Mouse (Mus musculus): ENCODE measurements around the gene Gprc5b. TPM values are rescaled to one million over a fixed set of nuclear protein-coding genes. Genes with fewer than 3 reads are reported as not detected.

Gprc5b gene
- total RNA-seq, 2 experiments from 2014 or later: 18.3 to 21.0 TPM

DNA sequence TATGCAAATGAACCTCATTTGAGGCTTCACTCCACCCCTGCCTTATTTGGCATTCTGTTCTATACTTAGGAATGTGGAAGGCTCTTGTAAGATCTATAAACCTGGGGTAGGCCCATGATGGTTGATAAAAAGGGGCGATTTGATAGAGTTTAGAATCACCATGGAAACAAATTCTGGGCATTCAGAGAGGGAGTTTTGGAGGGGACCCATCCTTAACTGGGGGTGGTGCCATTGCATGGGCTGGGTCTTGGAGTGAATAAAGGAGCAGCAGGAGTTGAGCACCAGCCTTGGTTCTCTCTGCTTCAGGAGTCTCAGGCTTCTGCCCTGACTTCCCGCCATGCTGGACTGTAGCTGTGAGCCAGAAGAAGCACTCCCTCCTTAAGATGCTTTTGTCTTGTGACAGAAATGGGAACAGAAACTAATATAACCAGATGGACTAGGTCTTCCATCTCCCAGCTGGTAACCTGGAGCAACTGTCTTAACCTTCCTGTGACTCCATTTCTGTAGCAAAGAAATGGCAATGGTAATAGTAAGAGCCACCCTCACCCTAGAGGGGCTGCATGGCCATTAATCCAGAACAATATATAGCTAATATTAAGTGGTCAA, 46.2 kb downstream of the Gprc5b start:
- no peak for DNase-seq

DNA sequence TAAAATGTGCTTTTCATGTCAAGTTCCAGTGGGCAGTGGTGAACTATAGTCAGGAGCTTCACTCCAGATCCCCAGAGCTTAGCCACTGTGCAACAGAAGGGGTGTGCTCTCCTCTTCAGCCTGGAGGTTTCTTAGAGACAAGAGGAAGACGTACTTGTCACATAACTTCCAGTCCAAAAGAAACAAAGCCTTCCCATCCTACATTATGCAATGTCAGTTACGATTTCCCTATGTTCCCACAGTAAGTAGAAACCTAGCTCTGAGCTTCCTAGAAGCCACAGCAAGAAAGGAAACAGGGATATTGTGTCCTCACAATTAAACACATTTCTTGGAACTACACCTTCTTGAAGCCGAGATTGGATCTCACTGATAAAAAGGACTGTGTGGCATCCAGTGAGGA, 47.8 kb downstream of the Gprc5b start:
- no peak for DNase-seq

DNA sequence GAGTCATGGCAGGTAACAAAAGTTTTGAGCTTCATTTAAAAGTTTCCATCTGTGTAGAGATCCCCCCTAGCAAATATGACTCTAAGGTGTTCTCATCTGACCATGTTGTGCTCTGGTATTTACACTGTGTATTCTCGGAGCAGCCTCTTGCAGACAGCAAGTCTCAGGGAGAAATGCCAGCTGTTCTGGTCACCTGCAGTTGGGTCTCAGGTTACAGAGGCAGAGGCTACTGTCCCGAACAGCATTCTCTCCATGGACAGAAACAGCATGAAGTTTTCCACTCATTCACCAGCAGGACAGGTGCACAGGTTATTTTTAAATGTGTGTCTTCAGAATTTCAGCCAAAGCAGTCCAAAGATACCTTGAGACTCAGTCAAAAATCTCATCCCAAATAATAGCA, 50.1 kb downstream of the Gprc5b start:
- DNase-seq: no peak

DNA sequence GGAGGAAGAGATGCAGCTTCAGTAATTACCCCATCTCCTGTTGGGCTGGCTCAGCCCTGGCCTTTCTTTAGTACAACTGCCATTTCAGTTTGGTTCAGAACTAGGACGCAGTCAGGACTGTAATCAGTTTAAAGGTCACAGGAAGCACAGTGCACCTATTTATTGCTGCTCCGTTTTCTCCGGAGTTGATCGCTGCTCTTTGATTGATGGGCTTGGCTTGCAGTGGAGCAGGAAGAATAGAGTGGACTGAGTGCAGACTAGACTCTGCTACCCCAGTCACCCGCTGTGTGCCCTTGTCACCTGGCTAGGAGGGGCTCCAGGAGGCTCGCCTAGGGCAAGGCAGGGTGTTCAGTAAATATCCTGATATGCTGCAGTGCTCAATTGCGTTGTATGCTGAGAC, 51.8 kb downstream of the Gprc5b start:
- DNase-seq: no peak

DNA sequence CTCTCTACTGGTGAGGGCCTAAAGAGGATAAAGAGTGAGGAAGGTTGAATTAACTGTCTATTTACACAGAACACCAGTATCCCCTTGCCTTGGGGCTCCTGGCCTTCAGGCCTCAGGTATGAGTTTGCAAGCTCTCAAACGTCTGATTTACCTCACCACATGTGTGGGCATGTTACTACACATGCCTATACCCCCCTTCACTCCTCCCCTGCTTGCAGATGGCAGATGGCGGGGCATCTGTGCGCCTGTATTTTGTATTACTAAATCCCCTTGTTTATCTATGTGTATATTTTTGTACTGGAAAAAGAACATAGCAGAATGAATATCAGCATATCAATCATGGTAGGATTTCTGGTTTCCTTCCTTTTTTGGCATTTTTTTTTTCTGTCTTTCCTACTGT, 52.7 kb downstream of the Gprc5b start:
- DNase-seq: no peak

DNA sequence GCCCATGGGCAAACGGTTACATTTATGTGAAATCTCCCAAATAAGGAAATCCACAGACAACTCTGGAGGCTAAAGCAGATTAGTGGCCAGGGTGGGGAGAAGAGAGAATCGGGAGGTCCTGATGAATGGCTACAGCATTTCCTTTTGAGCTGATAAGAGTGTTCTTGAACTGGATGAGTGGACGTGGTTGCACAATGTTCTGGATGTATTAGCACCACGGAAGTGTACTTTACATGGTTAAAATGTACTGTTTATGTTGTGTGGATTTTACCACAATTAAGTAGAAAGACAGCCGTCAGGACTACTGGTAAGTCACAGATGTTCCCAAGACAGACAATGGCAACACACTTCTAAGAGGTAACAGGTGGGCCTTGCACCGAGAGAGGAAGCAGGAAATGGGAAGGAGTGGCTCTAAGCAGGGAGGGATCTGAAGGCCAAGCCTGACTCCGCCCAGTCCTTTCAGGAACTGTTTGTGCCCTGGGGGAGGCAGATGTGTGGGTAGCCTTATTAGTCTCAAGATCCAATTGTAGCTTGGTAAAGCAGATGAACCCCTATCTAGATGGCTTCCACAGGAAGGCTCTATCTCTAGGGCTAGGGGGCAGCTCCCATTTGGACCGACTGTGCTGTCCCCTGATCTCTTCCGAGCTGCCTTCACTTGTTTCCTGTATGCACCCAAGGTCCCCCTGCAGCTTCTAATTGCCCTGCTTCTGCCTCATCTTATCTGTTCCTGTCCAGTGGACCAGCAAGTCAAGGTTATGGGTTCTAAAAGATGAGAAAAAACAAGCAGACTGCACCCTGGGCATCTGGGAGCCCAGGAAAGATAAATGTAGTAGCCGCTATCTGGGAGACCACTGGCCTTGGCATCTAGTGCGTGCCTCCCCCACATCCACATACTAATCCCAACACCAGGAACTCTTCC, 57.3 kb downstream of the Gprc5b start:
- no peak for DNase-seq

DNA sequence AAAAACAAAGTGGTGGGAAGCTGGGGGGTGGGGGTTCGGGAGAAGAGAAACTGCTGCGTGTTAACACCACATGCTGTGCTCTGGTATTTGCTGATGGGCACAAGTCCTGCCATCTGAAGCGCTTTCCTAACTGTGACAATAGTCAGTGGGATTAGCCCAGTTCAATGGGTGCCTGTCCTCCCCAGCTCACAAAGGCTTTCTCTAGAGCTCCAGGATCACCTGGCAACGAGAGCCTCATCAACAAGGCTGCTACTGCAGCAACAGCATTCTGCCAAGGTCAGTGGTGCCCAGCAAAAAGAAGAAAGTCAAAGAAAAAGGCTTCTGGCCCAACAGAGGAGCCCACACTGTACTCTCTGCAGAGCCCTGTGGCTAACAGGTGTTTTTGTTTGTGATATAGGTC, 58.2 kb downstream of the Gprc5b start:
- DNase-seq: no peak

DNA sequence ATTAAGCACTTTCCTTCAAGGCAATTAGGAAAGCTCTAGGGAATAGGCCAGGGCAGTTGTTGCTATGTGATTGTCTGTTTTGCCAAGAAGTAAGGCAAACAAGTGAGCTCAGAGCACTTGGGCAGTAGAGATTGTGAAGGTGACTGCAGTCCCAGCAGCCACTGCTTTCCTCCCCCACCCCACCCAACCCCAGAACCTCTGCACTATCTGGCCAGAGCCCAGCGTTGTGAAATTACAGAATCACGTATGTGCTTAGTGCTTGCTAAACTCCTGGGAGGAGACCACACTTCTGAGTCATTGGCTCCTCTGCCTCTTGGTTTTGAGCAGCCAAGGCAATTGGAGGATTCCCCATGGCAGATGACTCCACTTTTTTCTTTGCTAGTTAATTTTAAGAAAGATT, 59.7 kb downstream of the Gprc5b start:
- DNase-seq: peak; percentile 61

DNA sequence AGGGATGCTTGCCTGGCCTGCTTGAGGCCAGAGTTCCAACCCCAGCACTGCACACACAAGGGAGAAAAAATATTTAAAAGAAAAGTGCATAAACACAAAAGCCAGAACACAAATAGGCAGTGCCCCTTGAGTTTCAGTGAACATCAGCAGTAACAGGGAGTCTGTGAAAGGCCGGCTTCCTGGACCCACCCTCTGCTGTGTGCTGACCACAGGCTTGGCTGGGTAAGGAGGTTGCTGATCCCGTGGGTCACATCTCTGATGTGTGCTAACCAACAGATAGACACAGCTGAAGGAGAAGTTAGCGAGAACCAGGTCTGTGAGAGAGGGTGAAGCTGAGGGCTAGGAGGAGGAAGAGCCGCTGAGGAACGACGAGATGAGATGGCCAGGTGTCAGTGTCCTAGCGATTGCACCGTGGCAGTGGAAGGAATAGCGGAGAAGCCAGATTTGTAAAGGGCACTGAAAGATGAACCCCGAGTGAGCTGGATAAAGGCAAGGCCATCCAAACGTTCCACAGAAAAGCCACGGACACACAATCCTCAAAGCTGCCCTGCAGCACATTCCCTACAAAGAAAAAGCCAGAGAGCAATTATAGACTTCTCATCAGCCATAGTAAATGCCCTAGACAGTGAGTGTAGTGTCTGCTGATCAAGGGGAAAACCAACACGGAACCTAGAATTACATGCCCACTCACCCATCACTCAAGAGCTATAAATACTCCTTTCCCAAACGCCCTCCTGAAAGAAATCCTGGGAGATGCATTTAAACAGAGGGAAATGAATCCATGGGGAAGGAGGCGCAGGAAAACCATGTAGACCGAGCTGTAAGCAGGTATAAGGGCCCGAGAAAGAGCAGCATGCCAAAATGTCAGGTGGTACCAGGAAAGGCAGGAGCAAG, 63.3 kb downstream of the Gprc5b start:
- no peak for DNase-seq

DNA sequence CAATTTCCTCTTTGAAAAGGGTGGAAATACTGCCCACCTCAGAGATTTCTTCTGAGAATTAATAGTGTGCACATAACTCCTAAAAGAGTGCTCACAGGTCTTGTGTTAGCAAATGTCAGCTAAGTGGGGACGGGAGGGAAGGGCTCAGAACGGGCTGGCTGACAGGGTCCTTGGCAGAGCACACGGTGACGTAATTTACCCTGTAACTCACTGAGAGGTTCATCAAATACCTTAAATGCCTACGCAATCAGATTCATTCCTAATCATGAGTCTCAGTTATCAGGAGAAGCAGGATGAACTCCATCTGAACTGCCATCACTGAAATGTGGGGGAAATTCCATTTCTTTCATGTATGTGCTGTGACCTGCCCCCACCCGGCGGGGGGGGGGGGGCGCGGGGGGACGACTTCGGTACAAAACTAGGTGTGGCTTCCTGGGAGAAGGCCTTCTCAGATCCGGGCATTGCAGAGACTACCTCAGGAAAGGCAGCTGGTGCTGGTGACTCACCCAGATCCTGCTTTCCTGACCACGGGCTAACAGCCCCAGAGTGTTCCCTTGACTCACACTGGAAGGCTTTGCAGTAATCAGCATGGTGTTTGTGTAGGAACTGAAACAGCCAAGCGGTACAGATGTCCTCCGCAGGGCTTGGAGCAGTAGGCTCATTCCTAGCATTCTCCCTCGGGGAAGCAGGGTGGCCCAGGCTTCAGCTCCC, 65.3 kb downstream of the Gprc5b start:
- DNase-seq: peak; percentile 65

DNA sequence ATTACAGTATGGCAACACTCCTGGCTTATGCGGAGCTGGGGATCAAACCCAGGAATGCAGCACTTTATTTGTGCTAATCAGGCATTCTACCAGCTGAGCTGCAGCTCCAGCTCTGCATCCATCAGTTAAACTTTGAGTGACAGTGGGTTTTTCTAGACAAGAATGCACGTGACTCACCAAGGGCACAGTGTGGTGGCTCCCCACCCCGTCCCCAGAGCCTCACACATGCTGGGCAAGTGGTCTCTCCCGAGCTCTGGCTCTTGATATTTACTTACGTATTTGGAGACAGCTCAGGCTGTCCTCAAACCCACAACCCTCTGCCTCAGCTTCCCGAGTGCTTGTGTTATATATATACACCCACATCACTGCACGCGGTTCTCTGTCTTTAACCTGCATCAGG, 66.1 kb downstream of the Gprc5b start:
- DNase-seq: no peak

DNA sequence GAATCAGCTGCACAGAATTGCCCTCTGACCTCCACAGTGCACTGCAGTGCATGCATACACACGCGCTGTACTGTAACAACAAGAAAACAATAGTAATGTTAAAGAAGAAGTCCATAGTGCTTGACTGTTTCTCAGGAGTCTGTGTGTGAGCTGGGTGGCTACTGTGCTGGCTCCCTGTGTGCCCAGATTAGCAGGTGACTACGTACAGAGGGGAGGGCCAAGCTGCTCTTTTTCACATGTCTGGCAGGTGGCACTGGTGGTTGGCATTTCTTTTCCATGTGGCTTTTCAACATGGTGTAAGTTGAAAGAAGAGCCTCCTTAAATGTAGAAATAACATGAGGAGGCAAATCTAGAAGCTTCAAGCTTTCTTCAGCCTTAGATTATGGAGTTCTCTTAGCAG, 66.7 kb downstream of the Gprc5b start:
- no peak for DNase-seq

DNA sequence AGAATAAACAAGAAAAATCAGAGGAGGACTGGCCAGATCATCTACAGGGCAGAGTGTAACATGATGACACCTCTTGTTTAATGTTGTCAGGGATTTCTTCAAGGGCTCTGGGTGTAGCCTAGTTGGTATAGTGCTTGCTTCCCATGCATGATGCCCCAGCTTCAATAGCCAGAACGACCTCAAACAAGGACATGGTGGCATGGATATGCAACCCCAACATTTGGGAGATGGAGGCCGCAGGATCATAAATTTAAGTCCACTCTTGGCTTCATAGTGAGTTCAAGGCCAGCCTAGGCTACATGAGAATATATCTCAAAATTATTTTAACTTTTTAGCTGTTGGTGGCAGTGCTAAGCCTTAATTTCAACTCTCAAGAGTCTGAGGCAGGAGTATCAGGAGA, 67.7 kb downstream of the Gprc5b start:
- DNase-seq: no peak

DNA sequence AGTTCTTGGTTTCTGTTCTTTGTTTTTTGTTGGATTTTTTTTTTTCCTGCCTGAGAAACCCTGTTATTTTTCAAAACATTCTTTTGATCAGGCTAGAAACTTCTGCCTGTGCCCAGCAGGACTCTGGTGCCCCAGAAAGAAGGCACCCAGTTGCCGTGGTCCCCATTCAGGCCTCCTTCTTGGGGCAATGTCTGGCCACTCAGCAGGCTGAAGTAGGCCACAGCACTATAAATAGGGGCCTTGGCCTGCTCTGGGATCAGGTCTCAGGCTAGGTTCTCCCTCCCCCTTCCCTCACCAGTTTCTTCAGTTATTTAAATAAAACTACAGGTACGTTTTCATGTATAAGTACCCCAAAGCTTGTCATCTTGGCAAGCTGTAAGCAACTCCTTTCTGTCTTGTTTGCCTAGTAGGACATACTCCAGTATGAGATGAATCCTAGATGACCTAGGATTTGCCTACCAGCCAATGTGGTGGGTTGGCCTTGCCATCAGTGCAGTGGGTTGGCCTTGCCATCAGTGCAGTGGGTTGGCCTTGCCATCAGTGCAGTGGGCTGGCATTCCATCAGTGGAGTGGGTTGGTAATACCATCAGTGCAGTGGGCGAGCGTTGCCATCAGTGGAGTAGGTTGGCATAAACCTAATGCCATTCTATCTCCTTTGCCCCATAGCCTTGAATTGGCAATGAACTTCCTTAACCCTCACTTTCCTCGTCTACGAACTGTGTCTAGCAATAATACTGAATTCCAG, 68.3 kb downstream of the Gprc5b start:
- DNase-seq: no peak

DNA sequence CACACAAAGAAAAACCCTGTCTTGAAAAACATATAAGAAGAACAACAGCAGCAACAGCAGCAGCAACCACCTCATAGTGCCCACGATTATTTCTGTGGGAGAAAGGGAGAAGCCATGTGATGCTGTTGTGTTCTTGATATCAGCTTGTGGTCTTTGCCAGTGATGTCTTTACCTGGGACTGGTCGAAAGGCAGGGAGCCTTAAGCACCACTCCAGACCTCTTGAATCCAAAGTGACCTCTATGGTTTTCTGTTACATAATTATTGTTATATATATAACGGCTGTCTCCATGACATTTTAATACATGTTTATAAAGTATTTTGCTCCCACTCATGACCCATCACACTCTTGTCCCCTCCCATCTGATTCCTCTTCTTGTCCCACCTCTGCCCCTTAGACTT, 69.5 kb downstream of the Gprc5b start:
- no peak for DNase-seq

DNA sequence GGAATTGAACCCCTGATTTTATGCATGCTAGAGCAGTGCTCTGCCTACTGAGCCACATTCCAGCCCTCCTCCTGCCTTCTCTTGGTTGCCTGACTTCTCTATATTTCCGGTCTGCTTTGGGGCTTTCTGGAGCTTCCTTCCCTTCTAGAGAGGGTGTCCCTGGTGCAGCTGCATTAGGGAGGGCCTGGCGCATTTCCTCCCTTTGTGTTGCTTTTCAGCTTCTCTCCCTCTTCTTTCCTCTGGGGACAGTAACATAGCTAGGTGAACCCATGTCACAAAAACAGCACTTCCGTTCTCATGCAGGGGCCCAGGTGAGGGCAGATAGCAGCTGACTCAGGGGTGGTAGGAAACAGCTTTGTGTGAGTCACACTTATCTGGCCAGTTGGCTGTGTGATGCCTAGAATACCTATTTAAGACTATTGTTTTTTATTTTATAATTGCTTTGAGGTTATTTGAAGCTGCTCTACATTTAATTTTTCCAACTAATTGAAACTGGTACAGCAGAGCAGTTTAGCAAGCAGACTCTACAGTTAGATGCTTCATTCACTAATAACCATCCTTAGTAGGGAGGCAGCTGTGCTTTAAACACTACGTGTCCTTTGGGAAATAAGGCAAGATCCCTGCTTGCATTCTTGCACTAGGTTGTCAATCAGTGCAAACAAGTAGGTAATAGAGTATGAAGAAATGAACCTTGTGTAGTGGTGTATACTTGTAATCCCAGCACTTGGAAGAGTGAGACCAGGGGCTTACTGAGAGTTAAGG, 72.4 kb downstream of the Gprc5b start:
- DNase-seq: peak; percentile 19
